Comparison of ENCODE assay signal across 30 mouse cellular contexts in the genomic region with DNA sequence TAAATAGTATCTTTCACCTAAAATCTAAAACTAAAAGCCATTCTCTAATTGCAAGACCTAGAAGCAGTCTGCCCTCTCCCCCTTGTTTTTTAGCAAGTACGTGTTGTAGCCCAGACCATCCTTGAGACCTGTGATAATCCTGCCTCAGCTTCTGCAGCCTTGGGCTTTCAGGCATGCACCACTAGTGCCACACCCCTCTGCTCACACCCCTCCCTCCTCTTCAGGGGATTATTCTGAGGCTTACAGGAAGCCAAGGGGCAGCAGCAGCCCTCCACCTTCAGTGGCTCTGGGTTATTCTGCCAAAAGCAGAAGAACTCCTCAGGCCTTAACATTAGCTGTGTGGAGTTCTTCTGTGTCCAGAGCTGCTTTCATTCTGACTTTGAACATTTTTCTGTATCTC. TPM values are rescaled to one million over a fixed set of nuclear protein-coding genes. Genes with fewer than 3 reads are reported as not detected.
DNase-seq lines count a peak whose midpoint lies in the region; ATAC-seq lines count a peak whose summit lies in the region.
"Had no signal": no experiment of that assay in that cellular context is flagged by ENCODE, and none has a peak within 500 bp of the region (broad histone marks: within the 10 kb centered on the region; RNA-seq: fewer than 3 reads in every experiment).

No protein-coding gene starts in this region.

- H3K4me1 ChIP-seq in embryonic facial prominence, embryonic 14.5 days (ENCODE audit: control insufficient read depth, insufficient read depth, low read length) = no peaks in the 10 kb centered on the region
- H3K4me1 ChIP-seq in embryonic facial prominence, embryonic 10.5 days = peaks cover 18% of the 10 kb centered on the region
- peaks cover 3% of the 10 kb centered on the region for H3K4me1 ChIP-seq in lung, embryonic 16.5 days (replicated peaks; ENCODE audit: control insufficient read depth, insufficient read depth, low read length)

- DNase-seq in embryonic facial prominence, embryonic 14.5 days (ENCODE audit: low spot score) = no peak
- no peak for DNase-seq in embryonic facial prominence, embryonic 10.5 days (ENCODE audit: low spot score)
- DNase-seq in lung, postnatal 4 days = no peak
- peak; percentile 27 for DNase-seq in retina, postnatal 1 day
- no peak for DNase-seq in retina, embryonic 14.5 days (ENCODE audit: low spot score)
- no peak for DNase-seq in Muller cell, postnatal 12 days (ENCODE audit: inconsistent ontology term)
- DNase-seq: adrenal gland, adult 2 months; adrenal gland, postnatal 14 days; B cell, adult 2 months; cerebellum, adult 11 months; cerebellum, adult 8-10 months; cerebellum, postnatal 10 days; cerebellum, postnatal 36 days; embryo, embryonic 11 days; forebrain, postnatal 0 days; gastrocnemius, adult 2 months; gastrocnemius, postnatal 14 days; heart, adult 11 months had no signal

- H3K27ac ChIP-seq in embryonic facial prominence, embryonic 14.5 days (replicated peaks; ENCODE audit: low read depth, low read length) = no peak overlapping the region
- H3K27ac ChIP-seq in embryonic facial prominence, embryonic 10.5 days (replicated peaks) = no peak overlapping the region
- H3K27ac ChIP-seq in lung, embryonic 16.5 days (ENCODE audit: low read length) = no peak overlapping the region; the same call in 1 of the 2 replicates
- H3K27ac ChIP-seq: embryonic facial prominence, embryonic 15.5 days; gastrocnemius, adult 2 months; hindbrain, embryonic 12.5 days; hindbrain, embryonic 15.5 days had no signal

- no peaks in the 10 kb centered on the region for H3K36me3 ChIP-seq in embryonic facial prominence, embryonic 14.5 days (ENCODE audit: control insufficient read depth, insufficient read depth, low read length)
- H3K36me3 ChIP-seq in embryonic facial prominence, embryonic 10.5 days (replicated peaks) = no peaks in the 10 kb centered on the region
- no peaks in the 10 kb centered on the region for H3K36me3 ChIP-seq in lung, embryonic 16.5 days (ENCODE audit: control insufficient read depth, insufficient read depth, low read length)
- H3K36me3 ChIP-seq: embryonic facial prominence, embryonic 15.5 days; G1E; hindbrain, embryonic 12.5 days; hindbrain, embryonic 15.5 days had no signal

- no peak overlapping the region for H3K4me2 ChIP-seq in embryonic facial prominence, embryonic 14.5 days (ENCODE audit: low read depth, low read length)
- H3K4me2 ChIP-seq in lung, embryonic 16.5 days (ENCODE audit: low read depth, low read length) = peak overlapping the region; percentile 20
- H3K4me2 ChIP-seq: embryonic facial prominence, embryonic 15.5 days; heart, embryonic 11.5 days; hindbrain, embryonic 12.5 days; hindbrain, embryonic 15.5 days had no signal

- no peaks in the 10 kb centered on the region for H3K9me3 ChIP-seq in embryonic facial prominence, embryonic 14.5 days (ENCODE audit: control insufficient read depth, low read length)
- no peaks in the 10 kb centered on the region for H3K9me3 ChIP-seq in embryonic facial prominence, embryonic 10.5 days
- H3K9me3 ChIP-seq in lung, embryonic 16.5 days (ENCODE audit: control insufficient read depth, low read length) = no peaks in the 10 kb centered on the region
- H3K9me3 ChIP-seq: embryonic facial prominence, embryonic 15.5 days; hindbrain, embryonic 12.5 days; hindbrain, embryonic 15.5 days had no signal

- no peak overlapping the region for H3K4me3 ChIP-seq in embryonic facial prominence, embryonic 14.5 days (ENCODE audit: low read depth, low read length)
- no peak overlapping the region for H3K4me3 ChIP-seq in embryonic facial prominence, embryonic 10.5 days
- H3K4me3 ChIP-seq in lung, embryonic 16.5 days (ENCODE audit: low read length) = peak overlapping the region; percentile 45
- H3K4me3 ChIP-seq: embryonic facial prominence, embryonic 15.5 days; gastrocnemius, adult 2 months; hindbrain, embryonic 12.5 days; hindbrain, embryonic 15.5 days had no signal

- 0 out of 2 replicates have a peak, but pooled peaks have one; percentile 17 for ATAC-seq in embryonic facial prominence, embryonic 14.5 days (ENCODE audit: low read depth)
- ATAC-seq in lung, embryonic 16.5 days (ENCODE audit: low read depth) = no peak
- ATAC-seq: forebrain, embryonic 14.5 days; forebrain, postnatal 0 days had no signal

- H3K9ac ChIP-seq in embryonic facial prominence, embryonic 14.5 days (ENCODE audit: low read depth, low read length) = no peak overlapping the region
- H3K9ac ChIP-seq in lung, embryonic 16.5 days (ENCODE audit: low read length) = no peak overlapping the region
- H3K9ac ChIP-seq: embryonic facial prominence, embryonic 15.5 days; forebrain, postnatal 0 days; hindbrain, embryonic 12.5 days; hindbrain, embryonic 15.5 days had no signal

- 62% methylated on average over 1 of the region's 1 CpGs for WGBS in embryonic facial prominence, embryonic 14.5 days
- 26% methylated on average over 1 of the region's 1 CpGs for WGBS in embryonic facial prominence, embryonic 10.5 days
- WGBS in lung, embryonic 16.5 days = 69% methylated on average over 1 of the region's 1 CpGs

- peaks cover 24% of the 10 kb centered on the region for H3K27me3 ChIP-seq in embryonic facial prominence, embryonic 14.5 days (replicated peaks; ENCODE audit: control insufficient read depth, insufficient read depth, low read length)
- peaks cover 46% of the 10 kb centered on the region for H3K27me3 ChIP-seq in embryonic facial prominence, embryonic 10.5 days (replicated peaks; ENCODE audit: low read depth, poor library complexity, severe bottlenecking)
- peaks cover 5% of the 10 kb centered on the region for H3K27me3 ChIP-seq in lung, embryonic 16.5 days (ENCODE audit: control insufficient read depth, insufficient read depth, low read depth, low read length)
- H3K27me3 ChIP-seq: CH12.LX had no signal

RNA-seq across cellular contexts. Expression of gene Slc34a2, which starts 13.1 kb away (rescaled TPM):
- polyA plus RNA-seq in embryonic facial prominence, embryonic 14.5 days (2014; fragmentation: Nextera tagmentation; extraction: Ambion mirVana) = 0.34 and 0.72 TPM in 2 replicates
- polyA plus RNA-seq in embryonic facial prominence, embryonic 10.5 days (2016; fragmentation: Nextera tagmentation; extraction: Ambion mirVana) = 0.05 TPM in 1 of 2 replicates, not detected in the other
- 55.4 and 87.5 TPM in 2 replicates for polyA plus RNA-seq in lung, embryonic 16.5 days (2015; fragmentation: Nextera tagmentation; extraction: Ambion mirVana)
- polyA plus RNA-seq: adrenal gland, adult 2 months; cortical plate, adult 2 months; embryonic facial prominence, embryonic 11.5 days; forebrain, embryonic 11.5 days; forebrain, embryonic 14.5 days; forebrain, postnatal 0 days; G1E; heart, embryonic 11.5 days; heart, embryonic 14.5 days had no signal

Comparison
In these comparisons a context has a peak if more than half of its experiments do, and no peak if none do; other contexts are left out.
1. RNA of gene Slc34a2, which starts 13.1 kb away (polyA plus RNA-seq): 55.4 to 87.5 TPM in lung, embryonic 16.5 days; 0.34 to 0.72 TPM in embryonic facial prominence, embryonic 14.5 days and 0.05 TPM in embryonic facial prominence, embryonic 10.5 days; every median in the first group is over 10 times any median in the second.